Mouse (Mus musculus) lung, postnatal 0 days (tissue): ENCODE measurements around the gene Zfp65.

ENCODE experiments used
- CTCF ChIP-seq: IDR thresholded peaks from 2 replicates; pipeline ENCODE4 v1.5.1; 2016; ENCODE audit warnings: antibody characterized with exemption, mild to moderate bottlenecking
- EP300 ChIP-seq: IDR thresholded peaks from 2 replicates; pipeline ENCODE4 v1.6.1; 2016; ENCODE audit warnings: antibody characterized with exemption, mild to moderate bottlenecking, control low read depth

DNA sequence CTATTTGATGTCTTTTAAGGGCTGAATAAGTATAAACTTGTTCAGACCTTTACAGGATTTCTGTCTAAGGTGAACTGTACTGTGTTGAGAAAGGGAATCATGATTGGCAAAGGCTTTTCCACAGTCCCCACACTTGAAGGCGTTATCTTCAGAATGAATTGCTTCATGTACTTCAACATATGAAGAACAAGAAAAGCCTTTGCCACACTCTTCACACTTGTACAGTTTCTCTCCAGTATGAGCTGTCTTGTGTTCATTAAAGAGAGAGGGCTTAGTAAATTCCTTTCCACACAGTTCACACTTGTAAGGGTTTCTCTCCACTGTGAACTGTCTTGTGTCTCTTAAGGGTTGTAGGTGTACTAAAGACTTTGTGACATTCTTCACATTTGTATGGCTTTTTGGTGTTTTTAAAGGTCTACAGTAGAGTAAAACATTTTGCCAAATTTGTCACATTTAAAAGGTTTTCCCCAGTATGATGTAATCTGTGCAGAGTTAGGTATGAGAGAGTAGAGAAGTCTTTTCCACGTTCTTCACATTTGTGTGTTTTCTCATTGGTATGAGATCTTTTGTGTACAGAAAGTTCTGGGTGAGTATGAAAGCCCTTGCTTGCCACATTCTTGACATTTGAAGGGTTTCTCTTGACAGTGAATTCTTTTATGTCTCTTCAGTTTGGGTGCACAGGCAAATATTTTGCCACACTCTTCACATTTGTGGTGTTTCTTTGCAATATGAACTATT, 34.2 kb upstream of the Zfp65 start:
- TF ChIP-seq CTCF (no peak), EP300 (peak; percentile 81)
